Mouse (Mus musculus): ENCODE data around the gene Tead3. TPM values are rescaled to one million over a fixed set of nuclear protein-coding genes. Genes with fewer than 3 reads are reported as not detected.

Tead3 gene
- total RNA-seq, 2 experiments from 2014 or later = 0.20 TPM; not detected in 1

- no peak for ATAC-seq (replicated peaks; ENCODE audit: low FRiP score, low TSS enrichment, poor library complexity, severe bottlenecking)
Measured at GRCm38 (mm10) chr17:28286964-28287363, 63.7 kb downstream of the Tead3 start.

GRCm38 (mm10) chr17:28286133-28286532 is 64.5 kb downstream of the Tead3 start:
- no peak for ATAC-seq (replicated peaks; ENCODE audit: low FRiP score, low TSS enrichment, poor library complexity, severe bottlenecking)

GRCm38 (mm10) chr17:28283199-28283598 is 67.4 kb downstream of the Tead3 start:
- ATAC-seq (replicated peaks; ENCODE audit: low FRiP score, low TSS enrichment, poor library complexity, severe bottlenecking) = no peak

GRCm38 (mm10) chr17:28281866-28282441 is 68.7 kb downstream of the Tead3 start:
- no peak for ATAC-seq (replicated peaks; ENCODE audit: low FRiP score, low TSS enrichment, poor library complexity, severe bottlenecking)

Other genes with a start within 250 kb of the Tead3 start
- not detected in 2 replicates for gene Scube3, start 208.7 kb downstream of the Tead3 start, total RNA-seq (2014; fragmentation: Nextera tagmentation)
- 0.15 TPM in 1 of 2 replicates, not detected in the other for gene Scube3, start 208.7 kb downstream of the Tead3 start, total RNA-seq (2017)
- 17.5 and 27.0 TPM in 2 replicates for gene Zfp523, start 173.7 kb downstream of the Tead3 start, total RNA-seq (2014; fragmentation: Nextera tagmentation)
- 8.7 and 13.3 TPM in 2 replicates for gene Zfp523, start 173.7 kb downstream of the Tead3 start, total RNA-seq (2017)
- 24.5 and 35.1 TPM in 2 replicates for gene Def6, start 143.0 kb downstream of the Tead3 start, total RNA-seq (2014; fragmentation: Nextera tagmentation)
- 41.1 and 80.3 TPM in 2 replicates for gene Def6, start 143.0 kb downstream of the Tead3 start, total RNA-seq (2017)
- 7.6 and 9.7 TPM in 2 replicates for gene Ppard, start 118.1 kb downstream of the Tead3 start, total RNA-seq (2014; fragmentation: Nextera tagmentation)
- gene Ppard, start 118.1 kb downstream of the Tead3 start, total RNA-seq (2017) = 1.7 and 2.0 TPM in 2 replicates
- 47.6 and 82.8 TPM in 2 replicates for gene Fance, start 37.3 kb downstream of the Tead3 start, total RNA-seq (2014; fragmentation: Nextera tagmentation)
- 21.0 and 56.9 TPM in 2 replicates for gene Fance, start 37.3 kb downstream of the Tead3 start, total RNA-seq (2017)
- 3,438 and 3,746 TPM in 2 replicates for gene Rpl10a, start 22.3 kb downstream of the Tead3 start, total RNA-seq (2014; fragmentation: Nextera tagmentation)
- gene Rpl10a, start 22.3 kb downstream of the Tead3 start, total RNA-seq (2017) = 861 and 1,170 TPM in 2 replicates
- gene Tulp1, start 14.4 kb upstream of the Tead3 start, total RNA-seq (2014; fragmentation: Nextera tagmentation) = not detected in 2 replicates
- gene Tulp1, start 14.4 kb upstream of the Tead3 start, total RNA-seq (2017) = 0.99 TPM in 1 of 2 replicates, not detected in the other
- 19.8 and 32.3 TPM in 2 replicates for gene Fkbp5, start 166.7 kb upstream of the Tead3 start, total RNA-seq (2014; fragmentation: Nextera tagmentation)
- gene Fkbp5, start 166.7 kb upstream of the Tead3 start, total RNA-seq (2017) = 19.9 and 25.1 TPM in 2 replicates
- not detected in 2 replicates for gene Armc12, start 180.0 kb upstream of the Tead3 start, total RNA-seq (2014; fragmentation: Nextera tagmentation)
- not detected in 2 replicates for gene Armc12, start 180.0 kb upstream of the Tead3 start, total RNA-seq (2017)
- not detected in 2 replicates for gene Clpsl2, start 198.6 kb upstream of the Tead3 start, total RNA-seq (2014; fragmentation: Nextera tagmentation)
- not detected in 2 replicates for gene Clpsl2, start 198.6 kb upstream of the Tead3 start, total RNA-seq (2017)
- gene Clps, start 209.9 kb upstream of the Tead3 start, total RNA-seq (2014; fragmentation: Nextera tagmentation) = not detected in 2 replicates
- not detected in 2 replicates for gene Clps, start 209.9 kb upstream of the Tead3 start, total RNA-seq (2017)
- gene Lhfpl5, start 224.8 kb upstream of the Tead3 start, total RNA-seq (2014; fragmentation: Nextera tagmentation) = not detected in 2 replicates
- not detected in 2 replicates for gene Lhfpl5, start 224.8 kb upstream of the Tead3 start, total RNA-seq (2017)

Measured in megakaryocyte-erythroid progenitor cell, adult 5-6 weeks (primary cell).